Mouse (Mus musculus) cortical plate, adult 2 months (tissue): ENCODE results near the gene Gm10842.

Experiments used
- CTCF ChIP-seq: fragments of 200-500 bp; IDR thresholded peaks from 2 replicates; pipeline ENCODE4 v1.5.1; 2011; ENCODE audit warnings: mild to moderate bottlenecking, control low read depth, low read length; ENCODE audit not compliant: insufficient read depth; ENCODE audit errors: extremely low read depth
- POLR2A ChIP-seq: fragments of 200-500 bp; IDR thresholded peaks from 2 replicates; pipeline ENCODE4 v1.6.1; 2011; ENCODE audit warnings: mild to moderate bottlenecking, low read length, control low read depth; ENCODE audit not compliant: insufficient read depth; ENCODE audit errors: extremely low read depth

DNA sequence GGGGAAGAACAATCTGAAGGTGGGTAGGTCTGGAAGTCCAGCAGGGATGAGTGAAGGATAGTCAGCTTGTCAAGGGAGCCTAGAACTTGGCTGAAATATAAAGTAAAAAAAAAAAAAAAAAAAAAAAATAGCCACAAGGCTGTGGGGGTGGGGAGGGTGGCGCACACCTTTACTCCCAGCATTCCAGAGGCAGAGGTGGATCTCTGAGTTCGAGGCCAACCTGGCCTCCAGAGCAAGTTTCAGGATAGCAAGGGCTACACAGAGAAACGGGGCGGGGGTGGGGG lies 5.3 kb downstream of the Gm10842 start:
- TF ChIP-seq POLR2A (no peak), CTCF (no peak)
